Mouse (Mus musculus) forebrain, embryonic 16.5 days (tissue): ENCODE results near the gene Tmem252. TPM values are rescaled to one million over a fixed set of nuclear protein-coding genes. Genes with fewer than 3 reads are reported as not detected.

Source experiments
- polyA plus RNA-seq: library from polyadenylated mRNA; unstranded; fragments of >200 nt; fragmentation: Nextera tagmentation; extraction: Ambion mirVana; gene quantifications from 2 replicates; pipeline ENCODE4 v1.2.1, GENCODE M21; 2015

Tmem252 gene
- polyA plus RNA-seq, 1 experiment from 2014 or later = 1.3 TPM

Other genes starting within 250 kb of the Tmem252 start
- 47.8 and 50.2 TPM in 2 replicates for gene Fam122a, start 196.7 kb upstream of the Tmem252 start, polyA plus RNA-seq
- 1.8 and 2.2 TPM in 2 replicates for gene Pip5k1b, start 118.1 kb upstream of the Tmem252 start, polyA plus RNA-seq
- 0.08 and 0.15 TPM in 2 replicates for gene Pgm5, start 187.8 kb downstream of the Tmem252 start, polyA plus RNA-seq
- gene Gm10053, start 201.7 kb downstream of the Tmem252 start, polyA plus RNA-seq = 203 and 230 TPM in 2 replicates
- not detected in 2 replicates for gene Foxd4, start 227.2 kb downstream of the Tmem252 start, polyA plus RNA-seq